ENCODE assay signal across 9 mouse cellular contexts in the genomic region with DNA sequence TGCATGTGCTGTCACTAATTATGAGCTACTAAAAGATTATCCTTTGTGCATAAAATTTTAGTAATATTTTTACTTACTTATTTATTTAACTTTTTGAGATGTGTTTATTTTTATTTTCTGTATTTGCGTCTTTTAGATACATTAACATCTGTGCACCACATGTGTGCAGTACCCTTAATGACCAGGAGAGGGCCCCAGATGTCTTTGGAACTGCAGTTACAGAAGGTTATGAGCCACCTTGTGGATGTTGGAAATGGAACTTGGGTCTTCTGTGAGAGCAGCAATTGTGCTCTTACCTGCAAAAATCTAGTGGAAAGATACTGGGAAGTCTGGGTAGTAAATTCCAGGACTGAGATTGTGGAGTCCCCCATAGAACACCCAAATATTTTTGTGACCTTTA.
DNase-seq lines count a peak whose midpoint lies in the region; ATAC-seq and TF ChIP-seq lines count a peak whose summit lies in the region.
"Had no signal": no experiment of that assay in that cellular context is flagged by ENCODE, and none has a peak within 500 bp of the region (broad histone marks: within the 10 kb centered on the region; RNA-seq: fewer than 3 reads in every experiment).

No protein-coding gene starts in this region.

- H3K9ac ChIP-seq in liver, embryonic 11.5 days (ENCODE audit: low read depth, low read length) = no peak overlapping the region

- ATAC-seq in liver, embryonic 11.5 days (replicated peaks; ENCODE audit: low FRiP score) = no peak
- no peak for ATAC-seq in activated CD4-positive, CD25-positive, alpha-beta regulatory T cell, adult 4 months

- no peaks in the 10 kb centered on the region for H3K27me3 ChIP-seq in liver, embryonic 11.5 days (replicated peaks; ENCODE audit: control insufficient read depth, insufficient read depth, low read length)

- TF ChIP-seq CTCF in brain, embryonic 14.5 days (IDR thresholded peaks at IDR 0.05; ENCODE audit: borderline replicate concordance, extremely low read depth, insufficient read depth, insufficient read length) = peak; percentile 53; the same call in 1 of the 2 replicates

- peak; percentile 61 to 70 for DNase-seq in cerebellum, postnatal 10 days
- no peak for DNase-seq in cerebellum, adult 9-11 months
- peak; percentile 27 for DNase-seq in liver
- DNase-seq in liver, embryonic 11.5 days (ENCODE audit: low spot score) = no peak
- DNase-seq in brain, embryonic 14.5 days (ENCODE audit: low read depth) = no peak
- DNase-seq in kidney, postnatal 10 days = peak; percentile 77
- peak; percentile 35 for DNase-seq in retina, embryonic 14.5 days (ENCODE audit: low spot score)

- no peak overlapping the region for H3K4me3 ChIP-seq in liver, embryonic 11.5 days (ENCODE audit: low read depth, low read length)
- H3K4me3 ChIP-seq: myocyte had no signal

- H3K4me2 ChIP-seq in liver, embryonic 11.5 days = no peak overlapping the region

- WGBS in liver, embryonic 11.5 days = 81% methylated on average over 1 of the region's 1 CpGs

- no peaks in the 10 kb centered on the region for H3K36me3 ChIP-seq in liver, embryonic 11.5 days (ENCODE audit: control insufficient read depth, insufficient read depth, low read length)

- H3K27ac ChIP-seq in liver, embryonic 11.5 days (ENCODE audit: low read depth, low read length) = no peak overlapping the region

- H3K9me3 ChIP-seq in liver, embryonic 11.5 days (ENCODE audit: control insufficient read depth, low read length) = no peaks in the 10 kb centered on the region

- no peaks in the 10 kb centered on the region for H3K4me1 ChIP-seq in liver, embryonic 11.5 days (replicated peaks; ENCODE audit: control insufficient read depth, insufficient read depth, low read length)

- no peak for TF ChIP-seq POLR2A in brain, embryonic 14.5 days (IDR thresholded peaks at IDR 0.05; ENCODE audit: borderline replicate concordance, extremely low read depth, insufficient read depth, insufficient read length, poor library complexity, severe bottlenecking)

Comparison
In these comparisons a context has a peak if more than half of its experiments do, and no peak if none do; other contexts are left out.
1. DNase-seq: peak in cerebellum, postnatal 10 days (2 of 2), liver (single experiment), kidney, postnatal 10 days (single experiment) and retina, embryonic 14.5 days (single experiment); none in cerebellum, adult 9-11 months (single experiment), liver, embryonic 11.5 days (single experiment) and brain, embryonic 14.5 days (single experiment).